Mouse (Mus musculus) embryonic fibroblast, embryonic 13.5 days (primary cell): Measurements from ENCODE around the gene Zfp428.
A peak's percentile ranks its signal among the peaks of the same experiment; 100 is the strongest.

Experiments
- CTCF ChIP-seq: IDR thresholded peaks from 2 replicates; pipeline ENCODE4 v1.5.1; 2011; ENCODE audit warnings: mild to moderate bottlenecking, control low read depth, low read length, moderate library complexity, borderline replicate concordance; ENCODE audit not compliant: insufficient read depth
- POLR2A ChIP-seq: IDR thresholded peaks from 2 replicates; pipeline ENCODE4 v1.6.1; 2011; ENCODE audit warnings: low read depth, mild to moderate bottlenecking, control low read depth, low read length, moderate library complexity

DNA sequence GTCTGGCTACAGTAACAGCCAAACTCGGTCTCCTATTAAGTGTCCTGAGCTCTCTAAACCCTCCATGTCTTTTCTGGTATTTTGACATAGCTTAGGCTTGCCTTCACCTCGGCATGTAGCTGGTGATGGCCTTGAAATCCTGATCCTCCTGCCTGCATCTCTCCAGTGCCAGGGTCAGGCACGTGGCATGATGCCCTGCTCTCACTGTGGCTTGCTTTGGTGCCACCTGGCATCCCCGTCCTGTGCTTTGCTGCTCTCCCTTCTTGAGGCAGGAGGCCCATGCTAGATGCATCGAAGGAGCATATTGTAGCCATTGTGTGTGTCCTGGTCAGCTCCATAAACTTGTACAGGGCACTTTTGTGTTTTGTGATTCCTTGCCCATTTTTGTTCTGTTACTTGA is 30.8 kb downstream of the Zfp428 start:
- TF ChIP-seq CTCF (no peak), POLR2A (peak; percentile 49)
